Mouse (Mus musculus) urinary bladder, adult 18-20 months (tissue): ENCODE measurements around the gene Cerkl.

Experiments used
- DNase-seq, 2 experiments: peaks; one replicate each; pipeline ENCODE4 v3.0.0; 2022; ENCODE audit warnings: low spot score in 2 of 2, mixed read lengths in 2 of 2

The Cerkl gene

DNA sequence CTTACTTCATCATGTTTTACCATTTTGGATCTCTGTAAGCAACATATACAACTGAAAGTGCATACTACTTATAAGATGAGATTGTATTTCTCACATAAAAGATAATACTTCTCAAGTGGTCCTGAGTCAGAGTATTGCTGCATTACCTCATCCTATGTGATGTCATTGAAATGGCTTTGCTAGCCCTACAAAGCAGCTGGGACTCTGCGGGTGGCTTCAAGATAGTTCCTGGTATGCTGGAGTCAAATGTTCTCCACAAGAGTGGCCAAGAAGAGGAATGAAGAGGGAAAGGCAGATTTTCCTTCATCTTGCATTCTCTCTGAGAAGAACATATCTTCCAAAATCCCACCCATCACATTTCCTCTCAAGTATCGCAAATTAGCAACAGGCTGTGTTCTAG lies 13.2 kb downstream of the Cerkl start:
- no peak for DNase-seq

DNA sequence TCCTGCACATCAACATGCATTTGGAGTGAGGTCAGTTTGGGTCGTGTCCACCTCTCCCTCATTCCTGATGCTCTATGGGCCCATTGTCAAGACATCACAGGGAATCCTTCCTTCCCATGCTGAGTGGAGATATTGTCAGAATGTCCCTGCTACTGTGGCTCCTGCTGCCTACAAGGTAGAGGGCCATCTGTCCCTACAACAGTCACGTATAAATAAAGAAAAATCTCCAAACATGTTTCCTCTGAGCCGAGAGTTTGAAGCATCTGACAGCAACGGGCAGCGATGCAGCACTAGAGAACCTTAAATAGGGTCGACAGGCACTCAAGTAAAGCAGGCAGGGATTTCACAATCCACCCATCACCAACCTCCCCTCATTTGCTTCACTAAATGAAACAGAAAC lies 13.7 kb downstream of the Cerkl start:
- no peak for DNase-seq

GRCm38 (mm10) chr2:79442227-79442626 lies 14.4 kb downstream of the Cerkl start:
- no peak for DNase-seq

- no peak for DNase-seq
These were observed 26.5 kb downstream of the Cerkl start for GRCm38 (mm10) chr2:79430061-79430460.

GRCm38 (mm10) chr2:79429650-79430049 lies 26.9 kb downstream of the Cerkl start:
- DNase-seq = peak in 1 of 2 experiments; percentile 39

DNA sequence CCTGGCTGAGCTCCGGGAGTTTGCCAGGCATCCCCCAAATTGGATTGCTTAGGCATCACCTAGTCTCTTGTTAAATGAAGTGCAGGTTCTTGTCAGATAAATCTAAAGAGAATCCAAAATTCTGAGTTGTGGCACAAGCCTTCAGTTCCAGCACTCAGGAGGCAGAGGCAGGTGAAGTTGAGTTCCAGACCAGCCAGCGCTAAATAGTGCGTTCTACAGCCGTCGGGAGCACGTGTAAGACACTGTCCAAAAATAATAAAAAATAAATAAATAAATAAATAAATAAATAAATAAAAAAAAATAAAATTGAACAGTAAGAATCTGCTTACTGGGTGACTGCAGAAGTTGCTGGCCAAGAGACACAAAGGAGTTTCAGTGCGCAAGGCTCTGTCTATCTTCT lies 27.5 kb downstream of the Cerkl start:
- DNase-seq = no peak

- no peak for DNase-seq
These were observed 27.9 kb downstream of the Cerkl start for GRCm38 (mm10) chr2:79428569-79429104.

DNA sequence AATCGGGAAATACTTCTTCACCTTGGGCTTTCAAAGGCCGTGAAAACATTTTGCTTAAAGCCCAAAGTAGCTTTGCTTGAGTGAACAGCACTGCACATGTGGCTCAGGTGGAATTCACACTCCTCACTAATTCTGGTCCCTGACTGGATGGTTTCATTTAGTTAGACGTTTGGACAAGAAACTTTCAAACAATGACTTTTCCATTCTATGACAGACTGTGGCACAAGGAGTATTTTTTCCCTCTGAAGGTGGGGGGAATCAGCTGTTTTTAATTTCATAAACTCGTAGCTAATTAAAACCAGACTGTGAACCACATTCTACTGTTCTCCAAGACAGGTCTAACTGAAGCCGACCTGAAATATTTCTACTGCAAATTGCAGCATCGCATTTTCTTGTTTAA lies 28.6 kb downstream of the Cerkl start:
- DNase-seq = no peak

- DNase-seq = no peak
These were observed 34.9 kb downstream of the Cerkl start for GRCm38 (mm10) chr2:79421696-79422095.

GRCm38 (mm10) chr2:79414505-79414904 lies 42.1 kb downstream of the Cerkl start:
- no peak for DNase-seq

DNA sequence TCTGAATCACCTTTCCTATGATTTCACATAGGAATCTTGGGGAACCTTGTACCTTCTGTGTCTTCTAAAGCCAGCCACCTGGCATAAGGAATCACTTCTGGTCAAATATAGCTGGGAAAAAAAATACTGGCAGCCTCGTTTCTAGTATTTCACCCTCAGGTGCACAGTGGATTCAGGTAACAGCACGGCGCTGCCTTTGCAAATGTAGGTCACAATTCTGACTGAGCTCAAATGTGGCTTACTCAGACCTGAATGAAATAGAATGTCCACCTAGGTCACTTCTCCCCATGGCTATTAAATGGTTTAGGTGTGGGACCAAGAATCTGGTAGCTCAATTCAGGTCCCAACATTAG lies 45.7 kb downstream of the Cerkl start:
- DNase-seq = no peak

DNA sequence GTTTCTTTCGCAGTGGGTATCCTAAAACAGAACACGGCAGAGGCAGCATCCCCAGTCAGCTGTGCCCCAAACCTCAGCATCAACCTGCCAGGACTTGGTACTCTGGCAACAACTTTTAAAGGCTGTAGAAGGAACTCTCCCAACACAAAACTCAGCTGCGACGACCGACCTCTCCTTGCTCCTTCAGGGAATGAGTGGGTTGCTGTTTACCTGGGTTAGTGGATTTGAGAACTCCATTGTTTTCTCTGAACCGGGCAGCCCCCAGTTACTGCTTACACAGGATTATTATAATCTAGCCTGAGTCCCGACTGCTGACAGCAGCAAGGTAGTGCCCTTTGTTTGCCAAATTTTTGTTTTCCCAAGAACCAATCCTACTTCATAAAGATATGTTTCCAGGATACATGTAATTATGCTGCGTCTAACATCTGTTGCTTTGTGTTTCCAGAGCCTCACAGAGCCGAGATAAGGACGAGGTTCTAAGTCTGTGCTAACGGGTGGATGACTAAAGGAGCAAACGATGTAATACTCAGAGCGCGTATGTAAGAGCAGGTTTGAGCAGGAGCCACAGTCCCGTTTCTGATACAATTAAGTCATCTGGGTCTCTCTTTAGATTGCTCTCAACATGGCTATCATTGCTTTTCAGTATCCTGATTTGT lies 46.2 kb downstream of the Cerkl start:
- DNase-seq = no peak

GRCm38 (mm10) chr2:79405661-79406405 lies 50.8 kb downstream of the Cerkl start:
- DNase-seq = no peak

- no peak for DNase-seq
These were observed 56.5 kb downstream of the Cerkl start for GRCm38 (mm10) chr2:79400045-79400444.

DNA sequence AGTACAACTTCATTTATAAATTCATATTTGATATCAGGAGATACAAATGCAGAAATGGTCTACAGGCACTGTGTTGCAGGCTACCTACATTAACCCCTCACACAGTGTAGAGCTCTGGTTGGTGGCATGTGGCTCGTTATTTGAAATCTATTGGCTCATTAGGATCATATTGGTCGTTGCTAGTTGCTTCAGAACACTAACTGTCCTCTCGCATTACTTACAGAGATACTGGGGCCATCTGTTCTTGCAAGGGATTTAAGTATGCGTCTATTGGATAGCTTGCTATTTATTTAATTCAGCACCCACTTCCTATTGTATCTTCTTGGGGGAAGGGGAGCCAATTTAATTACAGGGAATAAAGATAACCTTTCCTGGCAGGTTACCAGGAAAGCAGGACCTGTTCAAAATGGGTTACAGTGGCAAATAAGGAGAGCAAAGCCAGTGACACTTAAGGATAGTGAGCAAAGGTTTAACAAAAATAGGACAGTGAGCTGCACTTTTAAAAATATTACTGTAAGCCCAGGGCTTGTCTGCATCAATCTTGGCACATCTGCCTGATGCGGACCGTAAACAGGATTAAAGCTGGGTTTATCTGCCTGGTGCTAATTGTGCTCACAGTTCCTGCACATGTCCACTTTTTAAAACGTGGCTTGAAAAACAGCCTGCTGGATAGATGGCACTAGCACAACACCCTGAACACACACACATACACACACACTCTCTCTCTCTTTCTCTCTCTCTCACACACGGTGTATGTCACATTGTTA lies 57.2 kb downstream of the Cerkl start:
- no peak for DNase-seq

- DNase-seq = peak in 1 of 2 experiments; percentile 13
These were observed 57.8 kb downstream of the Cerkl start for GRCm38 (mm10) chr2:79398831-79399230.

DNA sequence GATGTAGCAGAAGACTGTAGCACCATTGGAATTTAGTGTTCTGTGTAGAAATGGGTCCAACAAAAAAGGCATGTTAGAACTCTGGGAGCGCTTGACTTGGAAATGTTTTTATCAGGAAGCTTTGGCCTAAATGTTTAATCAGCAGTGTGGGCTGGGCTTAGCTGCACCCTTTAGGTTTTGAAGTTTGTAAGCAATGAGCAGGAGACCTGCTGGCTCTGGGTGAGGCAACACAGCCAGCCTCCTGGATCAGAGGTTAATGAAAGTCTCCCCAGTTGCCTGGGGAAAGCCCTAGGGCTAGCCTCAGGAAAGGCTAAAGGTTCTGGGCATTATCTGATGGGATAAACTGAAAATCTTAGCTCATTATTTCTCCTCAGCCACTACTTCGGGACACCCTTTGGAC lies 58.2 kb downstream of the Cerkl start:
- peak in 1 of 2 experiments; percentile 4 for DNase-seq

DNA sequence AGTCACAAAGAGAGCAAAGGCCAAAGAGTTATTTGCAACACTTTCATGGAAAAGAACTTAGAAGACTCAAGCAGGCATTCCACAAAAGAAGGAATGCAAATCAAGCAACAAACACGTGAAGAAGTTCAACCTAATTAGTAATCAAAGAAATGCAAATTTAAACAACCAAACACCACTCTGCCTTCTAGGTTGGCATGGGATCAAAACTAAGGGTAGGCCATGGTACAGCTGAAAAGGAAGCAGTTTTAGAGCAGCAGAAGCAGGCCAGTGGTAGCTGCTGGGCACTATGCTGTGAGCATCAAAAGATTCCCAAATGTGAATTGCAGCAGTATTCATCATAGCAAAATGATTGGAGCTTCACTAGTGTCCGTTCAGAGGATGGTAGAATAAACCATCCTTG lies 59.5 kb downstream of the Cerkl start:
- no peak for DNase-seq

GRCm38 (mm10) chr2:79379087-79380041 lies 77.2 kb downstream of the Cerkl start:
- no peak for DNase-seq

- DNase-seq = no peak
These were observed 78.1 kb downstream of the Cerkl start for GRCm38 (mm10) chr2:79378346-79379086.
